Comparison of ENCODE assay signal across 22 mouse cellular contexts in genomic region chr4:139797344-139797743, GRCm38 (mm10). TPM values are rescaled to one million over a fixed set of nuclear protein-coding genes. Genes with fewer than 3 reads are reported as not detected.
A peak's percentile ranks its signal among the peaks of the same experiment; 100 is the strongest.
DNase-seq lines count a peak whose midpoint lies in the region; ATAC-seq and TF ChIP-seq lines count a peak whose summit lies in the region.
"Had no signal": no experiment of that assay in that cellular context is flagged by ENCODE, and none has a peak within 500 bp of the region (broad histone marks: within the 10 kb centered on the region; RNA-seq: fewer than 3 reads in every experiment).

No protein-coding gene starts in this region.

- DNase-seq in intestine, embryonic 14.5 days (ENCODE audit: low spot score): no peak
- peak; percentile 13 for DNase-seq in fibroblast of lung, adult 2 months (ENCODE audit: low read depth)
- DNase-seq in spleen, postnatal 4 days (ENCODE audit: low spot score in 2 of 2): no peak
- DNase-seq in yolk sac, embryonic 10.5 days (ENCODE audit: low spot score): no peak
- no peak for DNase-seq in adrenal gland, postnatal 36 days
- DNase-seq: cerebellum, adult 11-12 months; heart, adult 2 months; left cerebral cortex, postnatal 4 days; liver, embryonic 13.5 days; right cerebral cortex, postnatal 14 days; thymus, postnatal 36 days had no signal

- no peaks in the 10 kb centered on the region for H3K36me3 ChIP-seq in intestine, embryonic 14.5 days (ENCODE audit: control insufficient read depth, insufficient read depth, low read length)
- no peaks in the 10 kb centered on the region for H3K36me3 ChIP-seq in intestine, postnatal 0 days (ENCODE audit: control insufficient read depth, insufficient read depth)
- H3K36me3 ChIP-seq in C2C12 (ENCODE audit: control insufficient read depth, insufficient read depth): no peaks in the 10 kb centered on the region
- H3K36me3 ChIP-seq in stomach, embryonic 15.5 days: no peaks in the 10 kb centered on the region
- H3K36me3 ChIP-seq: liver, embryonic 13.5 days had no signal

- H3K9ac ChIP-seq in intestine, embryonic 14.5 days (ENCODE audit: low read length): no peak overlapping the region
- H3K9ac ChIP-seq in intestine, postnatal 0 days (ENCODE audit: low read depth, low read length): no peak overlapping the region
- no peak overlapping the region for H3K9ac ChIP-seq in stomach, embryonic 15.5 days
- H3K9ac ChIP-seq: liver, embryonic 13.5 days had no signal

- peaks cover 18% of the 10 kb centered on the region; the same call in 1 of the 2 replicates for H3K27me3 ChIP-seq in intestine, embryonic 14.5 days (replicated peaks; ENCODE audit: control insufficient read depth, insufficient read depth, low read length)
- 0 out of 2 replicates have a peak, but pooled peaks cover 11% of the 10 kb centered on the region for H3K27me3 ChIP-seq in intestine, postnatal 0 days (replicated peaks; ENCODE audit: control insufficient read depth, insufficient read depth, low read length)
- H3K27me3 ChIP-seq in C2C12 (ENCODE audit: control insufficient read depth, insufficient read depth, insufficient read length): no peaks in the 10 kb centered on the region
- peaks cover 2% of the 10 kb centered on the region for H3K27me3 ChIP-seq in stomach, embryonic 15.5 days (replicated peaks)

- no peak overlapping the region for H3ac ChIP-seq in C2C12 (ENCODE audit: control insufficient read depth, insufficient read length, low read depth)

- no peak overlapping the region for H3K4me3 ChIP-seq in intestine, embryonic 14.5 days (ENCODE audit: low read depth, low read length)
- no peak overlapping the region for H3K4me3 ChIP-seq in intestine, postnatal 0 days (ENCODE audit: low read depth, low read length)
- H3K4me3 ChIP-seq in C2C12 (ENCODE audit: insufficient read depth, poor library complexity, severe bottlenecking): no peak overlapping the region
- no peak overlapping the region for H3K4me3 ChIP-seq in stomach, embryonic 15.5 days (replicated peaks)
- H3K4me3 ChIP-seq: erythroblast, embryonic 14.5 days; heart, adult 2 months; liver, embryonic 13.5 days; myocyte had no signal

- no peaks in the 10 kb centered on the region for H3K9me3 ChIP-seq in intestine, embryonic 14.5 days (ENCODE audit: control insufficient read depth, low read length)
- no peaks in the 10 kb centered on the region for H3K9me3 ChIP-seq in intestine, postnatal 0 days (ENCODE audit: control insufficient read depth)
- no peaks in the 10 kb centered on the region for H3K9me3 ChIP-seq in stomach, embryonic 15.5 days
- H3K9me3 ChIP-seq: liver, embryonic 13.5 days had no signal

- no peaks in the 10 kb centered on the region for H3K79me3 ChIP-seq in C2C12 (ENCODE audit: low read depth)

- no peak for TF ChIP-seq CTCF in intestine, postnatal 0 days (IDR thresholded peaks at IDR 0.05; ENCODE audit: low read depth)
- TF ChIP-seq CTCF in C2C12 (IDR thresholded peaks at IDR 0.05; ENCODE audit: control insufficient read depth, insufficient read depth, insufficient read length): no peak

- no peaks in the 10 kb centered on the region for H3K4me1 ChIP-seq in intestine, embryonic 14.5 days (replicated peaks; ENCODE audit: control insufficient read depth, insufficient read depth, low read length)
- H3K4me1 ChIP-seq in intestine, postnatal 0 days (replicated peaks; ENCODE audit: control insufficient read depth, insufficient read depth, low read length): no peaks in the 10 kb centered on the region
- H3K4me1 ChIP-seq in stomach, embryonic 15.5 days: 0 out of 2 replicates have a peak, but pooled peaks cover 6% of the 10 kb centered on the region
- H3K4me1 ChIP-seq: liver, embryonic 13.5 days had no signal

- H3K4me2 ChIP-seq in intestine, embryonic 14.5 days (ENCODE audit: low read length): no peak overlapping the region
- H3K4me2 ChIP-seq in intestine, postnatal 0 days (replicated peaks; ENCODE audit: low read depth): no peak overlapping the region
- H3K4me2 ChIP-seq in stomach, embryonic 15.5 days: no peak overlapping the region
- H3K4me2 ChIP-seq: liver, embryonic 13.5 days; midbrain, embryonic 11.5 days had no signal

- H3K27ac ChIP-seq in intestine, embryonic 14.5 days (ENCODE audit: low read depth): no peak overlapping the region
- H3K27ac ChIP-seq in intestine, postnatal 0 days (ENCODE audit: low read depth, low read length): no peak overlapping the region
- H3K27ac ChIP-seq in stomach, embryonic 15.5 days: peak overlapping the region; percentile 73
- H3K27ac ChIP-seq: heart, adult 2 months; kidney, postnatal 0 days; liver, embryonic 13.5 days had no signal

- 29% methylated on average over 4 of the region's 4 CpGs for WGBS in intestine, embryonic 14.5 days
- 20% methylated on average over 4 of the region's 4 CpGs for WGBS in intestine, postnatal 0 days
- WGBS in stomach, embryonic 15.5 days: 32% methylated on average over 4 of the region's 4 CpGs

- H3K79me2 ChIP-seq in C2C12 (ENCODE audit: control insufficient read depth, insufficient read depth): no peaks in the 10 kb centered on the region

- peak; percentile 68; the same call in 1 of the 2 replicates for ATAC-seq in intestine, embryonic 14.5 days (replicated peaks; ENCODE audit: low FRiP score, low TSS enrichment, low read depth)
- ATAC-seq in intestine, postnatal 0 days: no peak
- peak; percentile 91 for ATAC-seq in stomach, embryonic 15.5 days (ENCODE audit: insufficient read depth, low FRiP score, low read depth)
- ATAC-seq: CD4-positive, CD25-positive, alpha-beta regulatory T cell, adult 4 months; hindbrain, embryonic 16.5 days had no signal

TF ChIP-seq in C2C12, 6 proteins besides CTCF, POLR2A, EP300 and RAD21:
- no peak for TF ChIP-seq CEBPB (IDR thresholded peaks at IDR 0.05; ENCODE audit: low read depth)
- peak; percentile 17 for TF ChIP-seq MAX (IDR thresholded peaks at IDR 0.05)
- no peak for TF ChIP-seq MYOG (IDR thresholded peaks at IDR 0.05; ENCODE audit: control insufficient read depth, extremely low read depth, insufficient read length)

RNA-seq across cellular contexts. Expression of gene Pax7, which starts 36.0 kb away (rescaled TPM):
- not detected in 2 replicates for polyA plus RNA-seq in intestine, embryonic 14.5 days (2014; fragmentation: Nextera tagmentation; extraction: Ambion mirVana)
- polyA plus RNA-seq in intestine, postnatal 0 days (2015; fragmentation: Nextera tagmentation; extraction: Ambion mirVana): not detected in 2 replicates
- 1.1 TPM for polyA plus RNA-seq in C2C12 (2012; fragmentation: generic; extraction: Trizol)
- 0.03 and 0.04 TPM in 2 replicates for polyA plus RNA-seq in stomach, embryonic 15.5 days (2015; fragmentation: Nextera tagmentation; extraction: Ambion mirVana)
- total RNA-seq in adrenal gland, postnatal 36 days (2021): not detected
- total RNA-seq: common myeloid progenitor, adult 5-6 weeks; heart, adult 2 months had no signal
- polyA plus RNA-seq: CD4-positive, CD25-positive, alpha-beta regulatory T cell, adult 4 months; erythroblast, embryonic 14.5 days; heart, adult 2 months; heart, postnatal 0 days; kidney, postnatal 0 days; liver, embryonic 13.5 days had no signal
